Mouse (Mus musculus) neural tube, embryonic 14.5 days (tissue): ENCODE measurements around the gene Fbxl17. TPM values are rescaled to one million over a fixed set of nuclear protein-coding genes. Genes with fewer than 3 reads are reported as not detected.

Experiments used
- ATAC-seq: fragments of 200-750 bp; cut with Nextera tagmentation; 2 replicates; pipeline ENCODE4 v1.8.0; 2017; ENCODE audit warnings: low read depth, mild to moderate bottlenecking, moderate TSS enrichment, moderate library complexity
- H3K27ac ChIP-seq: fragments of 300-500 bp; sonication (generic); 2 replicates; pipeline ENCODE4 v1.5.1; 2014; ENCODE audit warnings: low read depth, mild to moderate bottlenecking, control low read depth, low read length, moderate library complexity, mixed read lengths
- H3K27me3 ChIP-seq: fragments of 300-500 bp; sonication (generic); 2 replicates; pipeline ENCODE4 v1.6.1; 2014; ENCODE audit warnings: low read length; ENCODE audit not compliant: control insufficient read depth, insufficient read depth
- H3K36me3 ChIP-seq: fragments of 300-500 bp; sonication (generic); 2 replicates; pipeline ENCODE4 v1.6.1; 2014; ENCODE audit warnings: low read length, mixed read lengths; ENCODE audit not compliant: control insufficient read depth, insufficient read depth
- H3K4me1 ChIP-seq: fragments of 300-500 bp; sonication (generic); 2 replicates; pipeline ENCODE4 v1.6.1; 2014; ENCODE audit warnings: low read length; ENCODE audit not compliant: control insufficient read depth, insufficient read depth
- H3K4me2 ChIP-seq: fragments of 300-500 bp; sonication (generic); 2 replicates; pipeline ENCODE4 v1.6.1; 2014; ENCODE audit warnings: mild to moderate bottlenecking, low read depth, low read length, control low read depth
- H3K4me3 ChIP-seq: fragments of 300-500 bp; sonication (generic); 2 replicates; pipeline ENCODE4 v1.5.1; 2014; ENCODE audit warnings: low read depth, low read length, control low read depth, mixed read lengths
- H3K9ac ChIP-seq: fragments of 300-500 bp; sonication (generic); replicated peaks from 2 replicates; pipeline ENCODE4 v1.6.1; 2014; ENCODE audit warnings: low read depth, mild to moderate bottlenecking, control low read depth, low read length, mixed read lengths
- H3K9me3 ChIP-seq: fragments of 300-500 bp; sonication (generic); 2 replicates; pipeline ENCODE4 v1.6.1; 2016; ENCODE audit warnings: low read length; ENCODE audit not compliant: control insufficient read depth
- WGBS: fragments of 180-500 bp; shearing (Covaris S2); extraction: QIAGEN DNeasy Blood & Tissue Kit; methylation state at CpG from one replicate; pipeline ENCODE4 v1.1.7; 2014; 5-methylcytosine and 5-hydroxymethylcytosine counted together
- polyA plus RNA-seq: library from polyadenylated mRNA; unstranded; fragments of >200 nt; fragmentation: Nextera tagmentation; extraction: Ambion mirVana; gene quantifications from 2 replicates; pipeline ENCODE4 v1.2.1, GENCODE M21; 2014

Fbxl17 gene
- polyA plus RNA-seq, 1 experiment from 2014 or later, result 17.4 TPM

GRCm38 (mm10) chr17:63343076-63343475 lies 156.7 kb downstream of the Fbxl17 start:
- no peaks in the 10 kb centered on the region for H3K27me3 ChIP-seq
- H3K36me3 ChIP-seq, result no peaks in the 10 kb centered on the region
- H3K4me2 ChIP-seq, result no peak overlapping the region
- no peak for ATAC-seq
- no peaks in the 10 kb centered on the region; the same call in 1 of the 2 replicates for H3K4me1 ChIP-seq
- WGBS, result 67% methylated on average over 4 of the region's 4 CpGs
- H3K27ac ChIP-seq, result no peak overlapping the region
- H3K9ac ChIP-seq, result no peak overlapping the region
- no peak overlapping the region for H3K4me3 ChIP-seq
- H3K9me3 ChIP-seq, result no peaks in the 10 kb centered on the region

GRCm38 (mm10) chr17:63342440-63342839 lies 157.4 kb downstream of the Fbxl17 start:
- ATAC-seq, result no peak
- H3K4me2 ChIP-seq, result no peak overlapping the region
- no peak overlapping the region for H3K4me3 ChIP-seq
- H3K9ac ChIP-seq, result no peak overlapping the region
- H3K27ac ChIP-seq, result no peak overlapping the region
- H3K9me3 ChIP-seq, result no peaks in the 10 kb centered on the region
- no peaks in the 10 kb centered on the region for H3K27me3 ChIP-seq
- H3K36me3 ChIP-seq, result no peaks in the 10 kb centered on the region
- 89% methylated on average over 11 of the region's 11 CpGs for WGBS
- no peaks in the 10 kb centered on the region; the same call in 1 of the 2 replicates for H3K4me1 ChIP-seq

- WGBS, result over 99% methylated on average over 3 of the region's 3 CpGs
- Histone ChIP-seq H3K9me3 (no peaks in the 10 kb centered on the region), H3K27me3 (no peaks in the 10 kb centered on the region), H3K36me3 (no peaks in the 10 kb centered on the region), H3K27ac (no peak overlapping the region), H3K4me3 (no peak overlapping the region), H3K9ac (no peak overlapping the region), H3K4me1 (no peaks in the 10 kb centered on the region; the same call in 1 of the 2 replicates), H3K4me2 (no peak overlapping the region)
- ATAC-seq, result no peak
These were observed 158.6 kb downstream of the Fbxl17 start for GRCm38 (mm10) chr17:63341203-63341602.

GRCm38 (mm10) chr17:63328888-63329287 lies 170.9 kb downstream of the Fbxl17 start:
- Histone ChIP-seq H3K36me3 (no peaks in the 10 kb centered on the region), H3K27me3 (no peaks in the 10 kb centered on the region), H3K27ac (no peak overlapping the region), H3K4me2 (no peak overlapping the region), H3K4me1 (no peaks in the 10 kb centered on the region), H3K9me3 (no peaks in the 10 kb centered on the region), H3K9ac (no peak overlapping the region), H3K4me3 (no peak overlapping the region)
- ATAC-seq, result no peak
- 97% methylated on average over 2 of the region's 2 CpGs for WGBS

- H3K27ac ChIP-seq, result no peak overlapping the region
- no peak overlapping the region for H3K4me2 ChIP-seq
- WGBS, result 93% methylated on average over 5 of the region's 5 CpGs
- H3K9ac ChIP-seq, result no peak overlapping the region
- ATAC-seq, result no peak
- H3K9me3 ChIP-seq, result no peaks in the 10 kb centered on the region
- no peaks in the 10 kb centered on the region for H3K36me3 ChIP-seq
- H3K27me3 ChIP-seq, result no peaks in the 10 kb centered on the region
- H3K4me1 ChIP-seq, result no peaks in the 10 kb centered on the region
- H3K4me3 ChIP-seq, result no peak overlapping the region
These were observed 173.6 kb downstream of the Fbxl17 start for GRCm38 (mm10) chr17:63326227-63326626.

GRCm38 (mm10) chr17:63324672-63325071 lies 175.1 kb downstream of the Fbxl17 start:
- no peak overlapping the region for H3K4me3 ChIP-seq
- no peaks in the 10 kb centered on the region for H3K36me3 ChIP-seq
- H3K27ac ChIP-seq, result no peak overlapping the region
- H3K27me3 ChIP-seq, result no peaks in the 10 kb centered on the region
- no peak overlapping the region for H3K9ac ChIP-seq
- H3K9me3 ChIP-seq, result no peaks in the 10 kb centered on the region
- 0 out of 2 replicates have a peak, but pooled peaks cover 2% of the 10 kb centered on the region for H3K4me1 ChIP-seq
- no peak overlapping the region for H3K4me2 ChIP-seq
- ATAC-seq, result no peak
- WGBS, result 90% methylated on average over 2 of the region's 2 CpGs

- no peak overlapping the region for H3K9ac ChIP-seq
- no peaks in the 10 kb centered on the region for H3K9me3 ChIP-seq
- no peak overlapping the region for H3K4me3 ChIP-seq
- no peaks in the 10 kb centered on the region for H3K27me3 ChIP-seq
- H3K4me2 ChIP-seq, result no peak overlapping the region
- 0 out of 2 replicates have a peak, but pooled peaks cover 2% of the 10 kb centered on the region for H3K4me1 ChIP-seq
- no peaks in the 10 kb centered on the region for H3K36me3 ChIP-seq
- WGBS, result 36% methylated on average over 2 of the region's 2 CpGs
- ATAC-seq, result peak; percentile 86
- no peak overlapping the region for H3K27ac ChIP-seq
These were observed 175.8 kb downstream of the Fbxl17 start for GRCm38 (mm10) chr17:63324039-63324438.

GRCm38 (mm10) chr17:63322846-63323245 lies 177.0 kb downstream of the Fbxl17 start:
- WGBS, result 87% methylated on average over 7 of the region's 7 CpGs
- Histone ChIP-seq H3K27me3 (no peaks in the 10 kb centered on the region), H3K36me3 (no peaks in the 10 kb centered on the region), H3K27ac (no peak overlapping the region), H3K4me1 (0 out of 2 replicates have a peak, but pooled peaks cover 2% of the 10 kb centered on the region), H3K4me2 (no peak overlapping the region), H3K4me3 (no peak overlapping the region), H3K9me3 (no peaks in the 10 kb centered on the region), H3K9ac (no peak overlapping the region)
- ATAC-seq, result no peak

GRCm38 (mm10) chr17:63321290-63321689 lies 178.5 kb downstream of the Fbxl17 start:
- ATAC-seq, result no peak
- no peak overlapping the region for H3K4me2 ChIP-seq
- H3K4me1 ChIP-seq, result 0 out of 2 replicates have a peak, but pooled peaks cover 2% of the 10 kb centered on the region
- no peaks in the 10 kb centered on the region for H3K36me3 ChIP-seq
- H3K27me3 ChIP-seq, result no peaks in the 10 kb centered on the region
- no peaks in the 10 kb centered on the region for H3K9me3 ChIP-seq
- H3K27ac ChIP-seq, result no peak overlapping the region
- no peak overlapping the region for H3K4me3 ChIP-seq
- H3K9ac ChIP-seq, result no peak overlapping the region
- 30% methylated on average over 5 of the region's 5 CpGs for WGBS
